Mouse (Mus musculus): ENCODE results near the gene Etnk2. TPM values are rescaled to one million over a fixed set of nuclear protein-coding genes. Genes with fewer than 3 reads are reported as not detected.

The Etnk2 gene
- polyA plus RNA-seq, 1 experiment from 2014 or later, result 6.5 TPM

- Histone ChIP-seq H3K36me3 (no peaks in the 10 kb centered on the region), H3K27ac (replicated peaks) (no peak overlapping the region), H3K27me3 (no peaks in the 10 kb centered on the region), H3K4me2 (replicated peaks) (no peak overlapping the region), H3K4me1 (no peaks in the 10 kb centered on the region), H3K9me3 (replicated peaks) (no peaks in the 10 kb centered on the region), H3K4me3 (replicated peaks) (no peak overlapping the region), H3K9ac (no peak overlapping the region)
- 74% methylated on average over 7 of the region's 7 CpGs for WGBS
- ATAC-seq (ENCODE audit: insufficient number of reproducible peaks, low FRiP score, low TSS enrichment, low read depth), result no peak
These were observed 43.2 kb downstream of the Etnk2 start for GRCm38 (mm10) chr1:133406614-133407013.

GRCm38 (mm10) chr1:133407436-133407835 lies 44.1 kb downstream of the Etnk2 start:
- no peak overlapping the region for H3K27ac ChIP-seq (replicated peaks)
- H3K4me3 ChIP-seq (replicated peaks), result no peak overlapping the region
- H3K9me3 ChIP-seq (replicated peaks), result no peaks in the 10 kb centered on the region
- no peak overlapping the region for H3K4me2 ChIP-seq (replicated peaks)
- H3K9ac ChIP-seq, result no peak overlapping the region
- no peaks in the 10 kb centered on the region for H3K36me3 ChIP-seq
- ATAC-seq (ENCODE audit: insufficient number of reproducible peaks, low FRiP score, low TSS enrichment, low read depth), result no peak
- no peaks in the 10 kb centered on the region; the same call in 1 of the 2 replicates for H3K4me1 ChIP-seq
- no peaks in the 10 kb centered on the region for H3K27me3 ChIP-seq
- WGBS, result 55% methylated on average over 6 of the region's 6 CpGs

- no peaks in the 10 kb centered on the region for H3K9me3 ChIP-seq (replicated peaks)
- WGBS, result 43% methylated on average over 9 of the region's 9 CpGs
- H3K9ac ChIP-seq, result no peak overlapping the region
- H3K4me3 ChIP-seq (replicated peaks), result no peak overlapping the region
- H3K27ac ChIP-seq (replicated peaks), result no peak overlapping the region
- no peak overlapping the region for H3K4me2 ChIP-seq (replicated peaks)
- H3K4me1 ChIP-seq, result peaks cover 7% of the 10 kb centered on the region
- no peaks in the 10 kb centered on the region for H3K27me3 ChIP-seq
- no peak for ATAC-seq (ENCODE audit: insufficient number of reproducible peaks, low FRiP score, low TSS enrichment, low read depth)
- H3K36me3 ChIP-seq, result no peaks in the 10 kb centered on the region
These were observed 44.9 kb downstream of the Etnk2 start for GRCm38 (mm10) chr1:133408321-133408720.

- 21% methylated on average over 6 of the region's 6 CpGs for WGBS
These were observed 45.6 kb downstream of the Etnk2 start for GRCm38 (mm10) chr1:133408880-133409516.

GRCm38 (mm10) chr1:133409786-133410185 lies 46.4 kb downstream of the Etnk2 start:
- Histone ChIP-seq H3K4me2 (replicated peaks) (no peak overlapping the region), H3K27me3 (no peaks in the 10 kb centered on the region), H3K9ac (no peak overlapping the region), H3K9me3 (replicated peaks) (no peaks in the 10 kb centered on the region), H3K27ac (replicated peaks) (no peak overlapping the region), H3K4me3 (replicated peaks) (no peak overlapping the region), H3K36me3 (no peaks in the 10 kb centered on the region), H3K4me1 (peaks cover 7% of the 10 kb centered on the region)
- no peak for ATAC-seq (ENCODE audit: insufficient number of reproducible peaks, low FRiP score, low TSS enrichment, low read depth)
- 54% methylated on average over 9 of the region's 9 CpGs for WGBS

More at GRCm38 (mm10) chr1:133408880-133409516, 45.6 kb downstream of the Etnk2 start:
- Histone ChIP-seq H3K4me3 (replicated peaks) (no peak overlapping the region), H3K36me3 (no peaks in the 10 kb centered on the region), H3K4me1 (peaks cover 7% of the 10 kb centered on the region), H3K9ac (no peak overlapping the region), H3K9me3 (replicated peaks) (no peaks in the 10 kb centered on the region), H3K27me3 (no peaks in the 10 kb centered on the region), H3K4me2 (replicated peaks) (no peak overlapping the region), H3K27ac (replicated peaks) (no peak overlapping the region)
- ATAC-seq (ENCODE audit: insufficient number of reproducible peaks, low FRiP score, low TSS enrichment, low read depth), result no peak

GRCm38 (mm10) chr1:133411506-133412147 lies 48.3 kb downstream of the Etnk2 start:
- no peak overlapping the region for H3K9ac ChIP-seq
- H3K4me2 ChIP-seq (replicated peaks), result no peak overlapping the region
- peaks cover 14% of the 10 kb centered on the region for H3K4me1 ChIP-seq
- no peak overlapping the region for H3K4me3 ChIP-seq (replicated peaks)
- H3K27me3 ChIP-seq, result no peaks in the 10 kb centered on the region
- H3K27ac ChIP-seq (replicated peaks), result no peak overlapping the region
- no peak for ATAC-seq (ENCODE audit: insufficient number of reproducible peaks, low FRiP score, low TSS enrichment, low read depth)
- H3K9me3 ChIP-seq (replicated peaks), result no peaks in the 10 kb centered on the region
- no peaks in the 10 kb centered on the region for H3K36me3 ChIP-seq
- 84% methylated on average over 8 of the region's 8 CpGs for WGBS

- no peak for ATAC-seq (ENCODE audit: insufficient number of reproducible peaks, low FRiP score, low TSS enrichment, low read depth)
- WGBS, result 61% methylated on average over 9 of the region's 9 CpGs
- Histone ChIP-seq H3K4me1 (peaks cover 21% of the 10 kb centered on the region), H3K9ac (no peak overlapping the region), H3K27ac (replicated peaks) (no peak overlapping the region), H3K4me2 (replicated peaks) (no peak overlapping the region), H3K27me3 (no peaks in the 10 kb centered on the region), H3K4me3 (replicated peaks) (no peak overlapping the region), H3K9me3 (replicated peaks) (no peaks in the 10 kb centered on the region), H3K36me3 (no peaks in the 10 kb centered on the region)
These were observed 49.6 kb downstream of the Etnk2 start for GRCm38 (mm10) chr1:133412941-133413340.

GRCm38 (mm10) chr1:133415086-133415485 lies 51.7 kb downstream of the Etnk2 start:
- peaks cover 31% of the 10 kb centered on the region for H3K4me1 ChIP-seq
- no peak for ATAC-seq (ENCODE audit: insufficient number of reproducible peaks, low FRiP score, low TSS enrichment, low read depth)
- 44% methylated on average over 7 of the region's 7 CpGs for WGBS
- no peak overlapping the region for H3K9ac ChIP-seq
- H3K27me3 ChIP-seq, result no peaks in the 10 kb centered on the region
- H3K36me3 ChIP-seq, result no peaks in the 10 kb centered on the region
- no peak overlapping the region for H3K4me2 ChIP-seq (replicated peaks)
- H3K4me3 ChIP-seq (replicated peaks), result no peak overlapping the region
- no peak overlapping the region for H3K27ac ChIP-seq (replicated peaks)
- no peaks in the 10 kb centered on the region for H3K9me3 ChIP-seq (replicated peaks)

- Histone ChIP-seq H3K4me1 (peaks cover 31% of the 10 kb centered on the region), H3K36me3 (no peaks in the 10 kb centered on the region), H3K9ac (no peak overlapping the region), H3K27ac (replicated peaks) (no peak overlapping the region), H3K27me3 (no peaks in the 10 kb centered on the region), H3K9me3 (replicated peaks) (no peaks in the 10 kb centered on the region), H3K4me3 (replicated peaks) (no peak overlapping the region), H3K4me2 (replicated peaks) (no peak overlapping the region)
- WGBS, result 63% methylated on average over 6 of the region's 6 CpGs
- no peak for ATAC-seq (ENCODE audit: insufficient number of reproducible peaks, low FRiP score, low TSS enrichment, low read depth)
These were observed 52.1 kb downstream of the Etnk2 start for GRCm38 (mm10) chr1:133415505-133415904.

GRCm38 (mm10) chr1:133416472-133416871 lies 53.1 kb downstream of the Etnk2 start:
- H3K4me1 ChIP-seq, result peaks cover 31% of the 10 kb centered on the region
- 88% methylated on average over 7 of the region's 7 CpGs for WGBS
- H3K9ac ChIP-seq, result no peak overlapping the region
- no peaks in the 10 kb centered on the region for H3K36me3 ChIP-seq
- no peak overlapping the region for H3K4me2 ChIP-seq (replicated peaks)
- H3K4me3 ChIP-seq (replicated peaks), result no peak overlapping the region
- no peaks in the 10 kb centered on the region for H3K9me3 ChIP-seq (replicated peaks)
- no peak overlapping the region for H3K27ac ChIP-seq (replicated peaks)
- no peak for ATAC-seq (ENCODE audit: insufficient number of reproducible peaks, low FRiP score, low TSS enrichment, low read depth)
- H3K27me3 ChIP-seq, result no peaks in the 10 kb centered on the region

GRCm38 (mm10) chr1:133417113-133417512 lies 53.7 kb downstream of the Etnk2 start:
- H3K27ac ChIP-seq (replicated peaks), result no peak overlapping the region
- H3K9ac ChIP-seq, result no peak overlapping the region
- no peaks in the 10 kb centered on the region for H3K36me3 ChIP-seq
- ATAC-seq (ENCODE audit: insufficient number of reproducible peaks, low FRiP score, low TSS enrichment, low read depth), result no peak
- peaks cover 31% of the 10 kb centered on the region for H3K4me1 ChIP-seq
- no peaks in the 10 kb centered on the region for H3K9me3 ChIP-seq (replicated peaks)
- WGBS, result 65% methylated on average over 3 of the region's 3 CpGs
- H3K4me2 ChIP-seq (replicated peaks), result no peak overlapping the region
- no peaks in the 10 kb centered on the region for H3K27me3 ChIP-seq
- H3K4me3 ChIP-seq (replicated peaks), result no peak overlapping the region

GRCm38 (mm10) chr1:133417539-133417938 lies 54.2 kb downstream of the Etnk2 start:
- no peak overlapping the region for H3K4me3 ChIP-seq (replicated peaks)
- H3K4me1 ChIP-seq, result peaks cover 35% of the 10 kb centered on the region
- H3K27me3 ChIP-seq, result no peaks in the 10 kb centered on the region
- no peak overlapping the region for H3K9ac ChIP-seq
- ATAC-seq (ENCODE audit: insufficient number of reproducible peaks, low FRiP score, low TSS enrichment, low read depth), result no peak
- H3K9me3 ChIP-seq (replicated peaks), result no peaks in the 10 kb centered on the region
- WGBS, result 70% methylated on average over 1 of the region's 1 CpGs
- H3K4me2 ChIP-seq (replicated peaks), result peak overlapping the region; percentile 51; the same call in 1 of the 2 replicates
- no peaks in the 10 kb centered on the region for H3K36me3 ChIP-seq
- no peak overlapping the region for H3K27ac ChIP-seq (replicated peaks)
